ENCODE assay signal across 18 mouse cellular contexts in the genomic region with DNA sequence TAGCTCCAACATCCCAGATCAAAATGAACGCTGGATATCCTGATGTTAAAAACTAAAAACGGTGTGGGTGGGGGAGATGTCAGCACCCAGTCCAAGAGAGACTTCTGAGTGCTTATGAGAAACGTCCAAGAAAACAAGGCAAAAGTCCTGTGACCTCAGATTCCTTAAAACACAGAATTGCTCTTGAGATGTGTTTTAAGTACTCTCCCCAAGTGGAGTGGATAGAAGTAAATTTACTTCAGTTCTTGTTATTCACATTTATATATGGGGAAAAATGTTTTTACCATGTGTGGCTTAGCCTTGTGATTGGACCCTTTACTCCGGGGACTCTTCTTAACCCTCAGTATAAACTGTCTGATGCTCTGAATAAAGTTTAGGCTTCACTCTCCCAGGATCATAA.
A peak's percentile ranks its signal among the peaks of the same experiment; 100 is the strongest.
DNase-seq lines count a peak whose midpoint lies in the region; ATAC-seq and TF ChIP-seq lines count a peak whose summit lies in the region.
"Had no signal": no experiment of that assay in that cellular context is flagged by ENCODE, and none has a peak within 500 bp of the region (broad histone marks: within the 10 kb centered on the region; RNA-seq: fewer than 3 reads in every experiment).

No protein-coding gene starts in this region.

- no peaks in the 10 kb centered on the region for H3K36me3 ChIP-seq in lung, postnatal 0 days (ENCODE audit: insufficient read depth, low read length)
- H3K36me3 ChIP-seq: G1E had no signal

- ATAC-seq in lung, postnatal 0 days = peak; percentile 75
- ATAC-seq: activated CD4-positive, CD25-positive, alpha-beta regulatory T cell, adult 4 months; CD4-positive, CD25-positive, alpha-beta regulatory T cell, adult 4 months; Patski had no signal

- no peaks in the 10 kb centered on the region for H3K9me3 ChIP-seq in lung, postnatal 0 days (ENCODE audit: low read length)

- H3K4me1 ChIP-seq in lung, postnatal 0 days (ENCODE audit: insufficient read depth, low read depth, low read length) = no peaks in the 10 kb centered on the region

- 43% methylated on average over 4 of the region's 4 CpGs for WGBS in lung, postnatal 0 days

- no peak for TF ChIP-seq CTCF in lung, postnatal 0 days (IDR thresholded peaks at IDR 0.05)

- H3K4me3 ChIP-seq in lung, postnatal 0 days (ENCODE audit: low read depth, low read length) = no peak overlapping the region

- peak; percentile 66 for DNase-seq in lung, postnatal 0 days (ENCODE audit: low spot score)
- no peak for DNase-seq in lung, postnatal 4 days
- DNase-seq: adrenal gland, adult 2 months; adrenal gland, adult 8-10 months; adrenal gland, postnatal 10 days; adrenal gland, postnatal 14 days; adrenal gland, postnatal 25 days; adrenal gland, postnatal 36 days; B cell, adult 2 months; cerebellum, adult 11 months; cerebellum, adult 11-12 months; cerebellum, adult 18-20 months; cerebellum, adult 2 months had no signal

- no peak overlapping the region; the same call in 1 of the 2 replicates for H3K4me2 ChIP-seq in lung, postnatal 0 days (replicated peaks; ENCODE audit: low read depth, low read length)

- peak; percentile 85 for TF ChIP-seq EP300 in lung, postnatal 0 days (IDR thresholded peaks at IDR 0.05)

- H3K9ac ChIP-seq in lung, postnatal 0 days (replicated peaks; ENCODE audit: low read depth) = no peak overlapping the region

- 0 out of 2 replicates have a peak overlapping the region, but pooled peaks have one; percentile 6 for H3K27ac ChIP-seq in lung, postnatal 0 days (ENCODE audit: low read length)

- no peaks in the 10 kb centered on the region for H3K27me3 ChIP-seq in lung, postnatal 0 days (replicated peaks; ENCODE audit: insufficient read depth, low read length)
- H3K27me3 ChIP-seq: CH12.LX had no signal
